Mouse (Mus musculus): ENCODE data around the gene Naip5. TPM values are rescaled to one million over a fixed set of nuclear protein-coding genes. Genes with fewer than 3 reads are reported as not detected.

Gene Naip5
- total RNA-seq, 2 experiments from 2014 or later, result 14.6 to 15.0 TPM

Other genes with a start within 250 kb of the Naip5 start
- 12.3 and 17.4 TPM in 2 replicates for gene Mccc2, start 230.7 kb downstream of the Naip5 start, total RNA-seq (2014; fragmentation: Nextera tagmentation)
- gene Mccc2, start 230.7 kb downstream of the Naip5 start, total RNA-seq (2017), result 17.3 and 28.7 TPM in 2 replicates
- gene Bdp1, start 142.3 kb downstream of the Naip5 start, total RNA-seq (2014; fragmentation: Nextera tagmentation), result 37.0 and 38.2 TPM in 2 replicates
- gene Bdp1, start 142.3 kb downstream of the Naip5 start, total RNA-seq (2017), result 54.2 and 57.0 TPM in 2 replicates
- 57.7 and 60.1 TPM in 2 replicates for gene Serf1, start 138.3 kb downstream of the Naip5 start, total RNA-seq (2014; fragmentation: Nextera tagmentation)
- 52.3 and 53.4 TPM in 2 replicates for gene Serf1, start 138.3 kb downstream of the Naip5 start, total RNA-seq (2017)
- 101 and 113 TPM in 2 replicates for gene Smn1, start 121.5 kb downstream of the Naip5 start, total RNA-seq (2014; fragmentation: Nextera tagmentation)
- 59.7 and 75.1 TPM in 2 replicates for gene Smn1, start 121.5 kb downstream of the Naip5 start, total RNA-seq (2017)
- gene Naip2, start 44.2 kb downstream of the Naip5 start, total RNA-seq (2014; fragmentation: Nextera tagmentation), result 31.8 and 36.4 TPM in 2 replicates
- 41.2 and 41.9 TPM in 2 replicates for gene Naip2, start 44.2 kb downstream of the Naip5 start, total RNA-seq (2017)
- gene Naip6, start 71.4 kb upstream of the Naip5 start, total RNA-seq (2014; fragmentation: Nextera tagmentation), result 14.3 and 16.9 TPM in 2 replicates
- 9.6 and 11.4 TPM in 2 replicates for gene Naip6, start 71.4 kb upstream of the Naip5 start, total RNA-seq (2017)
- gene Naip1, start 206.5 kb upstream of the Naip5 start, total RNA-seq (2014; fragmentation: Nextera tagmentation), result not detected in 2 replicates
- gene Naip1, start 206.5 kb upstream of the Naip5 start, total RNA-seq (2017), result not detected in 2 replicates
- 59.2 and 73.9 TPM in 2 replicates for gene Gtf2h2, start 246.3 kb upstream of the Naip5 start, total RNA-seq (2014; fragmentation: Nextera tagmentation)
- gene Gtf2h2, start 246.3 kb upstream of the Naip5 start, total RNA-seq (2017), result 75.1 and 79.2 TPM in 2 replicates

All from granulocyte monocyte progenitor cell, adult 5-6 weeks (primary cell).